Mouse (Mus musculus) intestine, embryonic 16.5 days (tissue): ENCODE measurements around the gene Dpp9. TPM values are rescaled to one million over a fixed set of nuclear protein-coding genes. Genes with fewer than 3 reads are reported as not detected.
A peak's percentile ranks its signal among the peaks of the same experiment; 100 is the strongest.

Experiments used
- ATAC-seq: fragments of 200-750 bp; cut with Nextera tagmentation; 2 replicates; pipeline ENCODE4 v1.8.0; 2017; ENCODE audit warnings: moderate TSS enrichment, moderate library complexity
- H3K27ac ChIP-seq: fragments of 300-500 bp; sonication (generic); 2 replicates; pipeline ENCODE4 v1.5.1; 2014; ENCODE audit warnings: mild to moderate bottlenecking, low read length
- H3K27me3 ChIP-seq: fragments of 300-500 bp; sonication (generic); replicated peaks from 2 replicates; pipeline ENCODE4 v1.6.1; 2014; ENCODE audit warnings: low read length, control low read depth, mixed read lengths; ENCODE audit not compliant: control insufficient read depth, insufficient read depth
- H3K36me3 ChIP-seq: fragments of 300-500 bp; sonication (generic); 2 replicates; pipeline ENCODE4 v1.6.1; 2014; ENCODE audit warnings: low read length, control low read depth; ENCODE audit not compliant: control insufficient read depth, insufficient read depth
- H3K4me1 ChIP-seq: fragments of 300-500 bp; sonication (generic); 2 replicates; pipeline ENCODE4 v1.6.1; 2014; ENCODE audit warnings: low read length, control low read depth, mixed read lengths; ENCODE audit not compliant: control insufficient read depth, insufficient read depth
- H3K4me2 ChIP-seq: fragments of 300-500 bp; sonication (generic); 2 replicates; pipeline ENCODE4 v1.6.1; 2014; ENCODE audit warnings: low read depth, low read length, control low read depth
- H3K4me3 ChIP-seq: fragments of 300-500 bp; sonication (generic); 2 replicates; pipeline ENCODE4 v1.5.1; 2014; ENCODE audit warnings: mild to moderate bottlenecking, low read length
- H3K9ac ChIP-seq: fragments of 300-500 bp; sonication (generic); 2 replicates; pipeline ENCODE4 v1.6.1; 2014; ENCODE audit warnings: low read depth, low read length
- H3K9me3 ChIP-seq: fragments of 300-500 bp; sonication (generic); 2 replicates; pipeline ENCODE4 v1.6.1; 2016; ENCODE audit warnings: low read length, control low read depth; ENCODE audit not compliant: control insufficient read depth
- WGBS: fragments of 180-500 bp; shearing (Covaris S2); extraction: QIAGEN DNeasy Blood & Tissue Kit; methylation state at CpG from one replicate; pipeline ENCODE4 v1.1.7; 2014; 5-methylcytosine and 5-hydroxymethylcytosine counted together
- polyA plus RNA-seq: library from polyadenylated mRNA; unstranded; fragments of >200 nt; fragmentation: Nextera tagmentation; extraction: Ambion mirVana; gene quantifications from 2 replicates; pipeline ENCODE4 v1.2.1, GENCODE M21; 2015

Dpp9 gene
- polyA plus RNA-seq, 1 experiment from 2014 or later: 33.5 TPM

DNA sequence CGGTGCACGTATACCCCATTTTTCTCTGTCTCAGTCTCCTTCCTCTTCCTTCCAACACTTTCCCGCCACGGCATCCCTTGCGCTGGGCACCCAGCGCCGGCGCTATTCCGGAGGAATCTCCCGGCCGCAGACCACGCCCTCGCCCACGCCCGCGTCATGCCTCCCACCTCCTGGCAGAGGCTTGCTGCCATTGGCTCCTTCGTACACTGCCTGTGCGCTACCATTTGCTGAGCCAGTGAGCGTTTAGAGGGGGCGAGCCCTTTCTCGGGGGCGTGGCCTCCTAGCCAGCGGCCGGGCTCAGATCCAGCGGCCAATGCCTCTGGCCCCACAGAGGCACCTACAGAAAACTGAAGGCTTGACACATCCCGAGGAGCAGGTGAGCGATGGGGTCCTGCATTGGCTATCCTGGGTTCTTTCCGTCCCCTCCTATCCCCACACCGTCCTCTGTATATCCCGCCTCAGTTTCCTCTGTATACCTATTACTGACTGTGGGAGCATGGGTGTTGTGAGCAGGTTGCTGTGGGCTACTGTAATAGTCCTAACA lies 56.4 kb downstream of the Dpp9 start, which contains the start of gene Tnfaip8l1:
Tnfaip8l1 (plus strand) TSS at position 247 of the 544 bp plus-strand sequence.
- peak within 1 kb of the TSS; percentile 40 for H3K27ac ChIP-seq

DNA sequence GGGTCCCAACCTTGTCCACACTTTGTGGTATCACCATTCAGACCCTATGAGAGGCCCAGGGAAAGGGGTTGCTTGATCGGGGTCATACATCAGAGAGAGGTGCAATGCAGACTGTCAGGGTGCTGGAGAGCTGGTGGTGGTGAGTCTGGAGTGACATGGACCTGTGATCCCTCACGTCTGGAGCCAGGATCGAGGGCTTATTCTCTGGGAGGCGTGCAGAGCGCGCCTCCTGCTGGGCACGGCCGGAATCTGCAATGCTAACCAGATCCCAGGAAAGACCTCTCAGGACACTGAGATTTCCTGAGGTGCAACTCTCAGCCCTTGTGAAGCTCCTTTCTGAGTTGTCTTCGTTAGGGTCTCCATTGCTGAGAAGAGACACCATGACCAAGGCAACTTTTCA lies 59.0 kb downstream of the Dpp9 start:
- peaks cover 19% of the 10 kb centered on the region; the same call in 1 of the 2 replicates for H3K4me1 ChIP-seq
- peaks cover 9% of the 10 kb centered on the region; the same call in 1 of the 2 replicates for H3K27me3 ChIP-seq
- no peaks in the 10 kb centered on the region for H3K36me3 ChIP-seq
- no peak overlapping the region for H3K4me2 ChIP-seq
- ATAC-seq: 0 out of 2 replicates have a peak, but pooled peaks have one; percentile 10
- H3K4me3 ChIP-seq: no peak overlapping the region
- H3K9me3 ChIP-seq: no peaks in the 10 kb centered on the region
- 0 out of 2 replicates have a peak overlapping the region, but pooled peaks have one; percentile 7 for H3K9ac ChIP-seq
- WGBS: 3% methylated on average over 9 of the region's 9 CpGs
- H3K27ac ChIP-seq: no peak overlapping the region

More for the DNA sequence above, 56.4 kb downstream of the Dpp9 start, which contains the start of gene Tnfaip8l1:
- Histone ChIP-seq H3K9me3 (no peaks in the 10 kb centered on the region), H3K9ac (peak within 1 kb of the TSS; percentile 64), H3K4me2 (peak within 1 kb of the TSS; percentile 82), H3K4me3 (peak within 1 kb of the TSS; percentile 47), H3K4me1 (peaks cover 24% of the 10 kb centered on the region), H3K27me3 (peaks cover 9% of the 10 kb centered on the region; the same call in 1 of the 2 replicates), H3K36me3 (no peaks in the 10 kb centered on the region)
- ATAC-seq: peak; percentile 97
- under 1% methylated on average over 30 of the region's 30 CpGs for WGBS

DNA sequence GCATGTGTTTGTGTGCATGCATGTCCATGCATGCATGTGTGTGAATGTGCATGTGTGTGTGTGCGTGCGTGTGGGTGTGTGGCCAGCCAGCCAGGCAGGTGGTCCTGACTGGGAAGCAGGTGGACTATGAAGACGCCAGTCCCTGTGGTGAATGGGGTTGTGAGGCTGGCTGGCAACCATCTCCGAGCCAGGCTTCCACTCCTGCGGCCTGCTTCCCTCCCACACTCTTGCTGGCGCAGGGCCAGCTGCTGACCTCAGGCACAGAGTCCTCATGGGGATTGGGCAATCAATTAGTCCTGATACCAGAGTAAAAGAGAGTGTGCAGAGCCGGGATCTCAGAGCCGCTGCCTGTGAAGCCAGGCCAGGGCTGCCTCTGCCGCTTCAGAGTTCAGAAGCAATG lies 65.1 kb downstream of the Dpp9 start:
- no peaks in the 10 kb centered on the region for H3K36me3 ChIP-seq
- no peak overlapping the region for H3K4me3 ChIP-seq
- H3K4me2 ChIP-seq: no peak overlapping the region
- 29% methylated on average over 9 of the region's 9 CpGs for WGBS
- H3K9me3 ChIP-seq: no peaks in the 10 kb centered on the region
- peaks cover 12% of the 10 kb centered on the region for H3K4me1 ChIP-seq
- H3K27ac ChIP-seq: no peak overlapping the region
- H3K9ac ChIP-seq: no peak overlapping the region
- peaks cover 29% of the 10 kb centered on the region for H3K27me3 ChIP-seq
- peak; percentile 89 for ATAC-seq

DNA sequence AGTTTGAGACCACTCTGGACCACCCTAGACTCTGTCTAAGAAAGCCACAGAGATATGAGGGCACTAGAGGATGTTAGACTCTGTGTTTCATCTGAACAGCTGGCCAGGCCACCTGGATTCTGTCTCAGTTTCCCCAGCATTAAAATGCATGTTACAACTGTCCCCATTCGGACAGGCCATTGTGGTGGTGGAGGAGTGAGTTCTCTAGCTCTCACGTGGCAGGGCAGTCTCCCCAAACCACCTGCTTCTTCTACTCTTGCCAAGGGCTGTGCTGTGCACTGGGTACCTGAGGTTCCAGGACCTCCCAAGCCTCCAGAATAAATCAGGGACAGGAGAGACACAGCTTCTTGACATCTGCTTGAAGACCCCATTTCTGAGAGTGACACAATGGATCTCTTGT lies 68.8 kb downstream of the Dpp9 start:
- H3K4me1 ChIP-seq: peaks cover 15% of the 10 kb centered on the region
- no peak overlapping the region for H3K9ac ChIP-seq
- no peak overlapping the region for H3K4me2 ChIP-seq
- no peaks in the 10 kb centered on the region for H3K9me3 ChIP-seq
- no peaks in the 10 kb centered on the region for H3K36me3 ChIP-seq
- no peak for ATAC-seq
- peaks cover 41% of the 10 kb centered on the region for H3K27me3 ChIP-seq
- no peak overlapping the region for H3K4me3 ChIP-seq
- 33% methylated on average over 2 of the region's 2 CpGs for WGBS
- no peak overlapping the region for H3K27ac ChIP-seq

DNA sequence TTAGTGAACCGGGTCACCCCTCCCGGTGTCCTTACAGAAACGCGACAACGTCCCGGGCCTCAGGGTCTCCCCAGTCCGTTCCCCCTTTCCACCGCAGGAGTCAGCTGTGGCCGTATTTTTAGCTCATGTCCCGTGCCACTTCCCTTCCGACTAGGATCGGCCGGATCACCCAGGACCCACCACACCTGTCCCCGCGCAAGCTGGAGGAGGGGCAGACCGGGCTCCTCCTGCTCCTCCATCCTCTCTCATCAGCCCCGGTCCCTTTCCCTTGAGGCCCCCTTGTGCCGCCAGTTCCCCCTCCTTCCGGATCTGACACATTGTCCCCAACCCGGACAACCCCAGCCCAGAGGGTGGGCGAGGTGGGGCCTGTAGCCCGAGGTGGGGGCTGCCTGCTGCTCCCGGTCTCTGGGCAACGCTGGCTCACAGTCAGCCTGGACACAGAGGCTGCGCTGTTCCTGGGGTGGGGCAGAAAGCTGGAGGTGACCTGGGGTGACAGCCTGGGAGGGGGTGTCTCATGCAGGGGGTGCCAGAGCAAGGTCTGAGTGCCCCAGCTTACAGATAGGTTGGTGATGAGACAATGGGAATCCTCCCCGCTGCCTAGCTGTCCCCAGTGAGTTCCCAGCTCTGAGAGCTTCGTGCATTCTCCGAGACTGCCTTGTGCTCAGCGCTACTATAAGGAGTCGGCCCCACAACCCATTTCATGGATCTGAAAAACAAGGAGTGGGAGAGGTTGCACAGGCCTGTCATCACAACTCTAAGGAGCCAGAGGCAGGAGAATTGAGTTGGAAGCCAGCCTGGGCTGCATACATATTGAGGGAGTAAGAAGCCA lies 69.7 kb downstream of the Dpp9 start:
- Histone ChIP-seq H3K27me3 (peaks cover 47% of the 10 kb centered on the region), H3K9ac (peak overlapping the region; percentile 27; the same call in 1 of the 2 replicates)

DNA sequence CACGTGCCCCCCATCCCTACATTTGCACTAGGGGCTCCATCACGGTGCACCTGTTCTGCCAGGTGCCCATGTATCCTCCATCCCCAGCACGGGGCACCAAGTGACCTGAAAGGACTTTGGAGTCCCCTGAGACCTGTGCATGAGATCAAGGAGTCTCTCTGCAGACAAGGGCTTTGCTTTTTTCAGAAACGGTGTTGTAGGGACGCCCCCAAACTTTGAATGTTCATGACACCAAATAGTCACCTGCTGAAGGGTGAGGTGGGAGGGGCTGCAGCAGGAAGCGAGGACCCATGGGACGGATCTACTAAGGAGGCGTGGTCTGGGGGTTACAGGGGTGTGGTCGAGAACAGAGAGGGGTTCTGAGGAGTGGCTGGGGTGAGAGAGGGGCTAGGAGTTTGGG lies 70.4 kb downstream of the Dpp9 start:
- Histone ChIP-seq H3K4me3 (no peak overlapping the region), H3K36me3 (no peaks in the 10 kb centered on the region), H3K9ac (0 out of 2 replicates have a peak overlapping the region, but pooled peaks have one; percentile 27), H3K27me3 (peaks cover 48% of the 10 kb centered on the region), H3K4me1 (peaks cover 7% of the 10 kb centered on the region), H3K4me2 (peak overlapping the region; percentile 45), H3K9me3 (no peaks in the 10 kb centered on the region), H3K27ac (no peak overlapping the region)
- no peak for ATAC-seq
- 17% methylated on average over 9 of the region's 9 CpGs for WGBS

More for the DNA sequence above, 69.7 kb downstream of the Dpp9 start:
- 2% methylated on average over 30 of the region's 30 CpGs for WGBS
- Histone ChIP-seq H3K27ac (no peak overlapping the region), H3K36me3 (no peaks in the 10 kb centered on the region), H3K4me1 (peaks cover 13% of the 10 kb centered on the region), H3K4me3 (peak overlapping the region; percentile 19; the same call in 1 of the 2 replicates), H3K4me2 (peak overlapping the region; percentile 45), H3K9me3 (no peaks in the 10 kb centered on the region)
- ATAC-seq: no peak

DNA sequence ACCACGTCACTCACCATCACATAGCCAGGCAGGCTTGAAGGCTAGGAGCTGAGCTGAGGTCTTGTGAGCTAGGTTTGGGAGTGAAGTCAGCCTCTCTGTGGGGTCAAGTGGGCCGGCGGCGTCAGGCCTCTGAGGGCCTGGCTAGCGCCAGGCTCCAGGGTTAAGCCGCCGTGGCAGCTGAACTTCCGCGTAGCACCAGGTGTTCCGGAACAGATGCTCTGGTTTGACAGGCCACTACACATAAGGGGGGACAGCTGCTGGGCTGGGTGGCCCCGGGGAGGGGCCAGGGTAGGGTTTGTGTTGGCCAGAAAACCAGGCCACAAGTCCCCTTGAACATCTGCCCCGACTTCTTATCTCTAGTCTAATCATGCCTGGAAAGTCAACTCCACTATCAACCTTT lies 71.3 kb downstream of the Dpp9 start:
- Histone ChIP-seq H3K4me2 (no peak overlapping the region), H3K36me3 (no peaks in the 10 kb centered on the region), H3K4me1 (peaks cover 7% of the 10 kb centered on the region), H3K27ac (no peak overlapping the region), H3K9ac (no peak overlapping the region), H3K9me3 (no peaks in the 10 kb centered on the region), H3K4me3 (no peak overlapping the region), H3K27me3 (peaks cover 46% of the 10 kb centered on the region)
- 54% methylated on average over 12 of the region's 12 CpGs for WGBS
- no peak for ATAC-seq

DNA sequence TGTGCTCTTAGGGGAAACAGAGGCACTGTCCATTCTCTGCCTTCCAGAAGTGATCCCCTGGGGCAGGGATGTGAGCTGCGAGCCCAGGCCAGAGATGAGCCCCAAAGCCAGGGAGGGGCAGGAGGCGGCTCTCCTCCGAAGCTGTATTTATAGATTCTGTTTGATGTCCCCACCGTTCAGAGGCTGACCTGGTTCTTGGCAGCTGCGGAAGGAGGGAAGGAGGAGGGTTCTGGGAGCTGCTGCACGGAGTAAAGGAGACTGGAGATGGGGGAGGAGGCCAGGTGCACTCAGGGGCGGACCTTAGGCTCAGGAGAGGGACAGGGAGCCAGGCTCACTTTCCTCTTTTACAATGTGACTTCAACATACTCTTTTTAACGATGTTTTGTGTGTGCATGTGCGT lies 72.6 kb downstream of the Dpp9 start:
- Histone ChIP-seq H3K36me3 (no peaks in the 10 kb centered on the region), H3K9me3 (no peaks in the 10 kb centered on the region), H3K27ac (no peak overlapping the region), H3K4me1 (peaks cover 16% of the 10 kb centered on the region), H3K4me3 (no peak overlapping the region), H3K27me3 (peaks cover 58% of the 10 kb centered on the region), H3K9ac (no peak overlapping the region), H3K4me2 (no peak overlapping the region)
- no peak for ATAC-seq
- 19% methylated on average over 9 of the region's 9 CpGs for WGBS

DNA sequence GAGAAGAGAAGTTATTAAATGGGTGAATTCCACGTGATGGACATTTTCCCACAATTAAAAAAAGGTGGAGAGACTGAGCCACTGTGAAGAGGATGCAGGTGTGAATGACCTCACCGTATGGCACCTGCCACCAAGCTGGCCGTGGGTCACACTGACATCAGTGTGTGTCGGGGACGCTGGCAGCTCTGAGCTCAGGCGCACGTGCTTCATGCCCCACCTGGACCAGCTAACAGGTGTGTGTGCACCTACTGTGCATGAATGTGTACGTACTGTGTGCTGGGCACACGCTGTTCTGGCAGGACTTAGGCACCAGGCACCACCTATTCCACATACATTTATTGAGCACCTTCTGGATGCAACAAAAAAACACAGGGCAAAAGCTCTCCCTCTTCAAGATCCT lies 74.2 kb downstream of the Dpp9 start:
- Histone ChIP-seq H3K27me3 (peaks cover 67% of the 10 kb centered on the region), H3K4me3 (no peak overlapping the region), H3K9ac (no peak overlapping the region), H3K36me3 (no peaks in the 10 kb centered on the region), H3K27ac (no peak overlapping the region), H3K4me2 (no peak overlapping the region), H3K4me1 (peaks cover 22% of the 10 kb centered on the region), H3K9me3 (no peaks in the 10 kb centered on the region)
- WGBS: 76% methylated on average over 9 of the region's 9 CpGs
- no peak for ATAC-seq
